Mouse (Mus musculus) MEL (cell line): ENCODE measurements at regions not wholly inside any gene's neighbourhood (a gene's known extent, or its start where the extent isn't known, plus 50 kb on each side); places are given as distances from the start of the nearest gene placed in this dataset.

Experiments used
- BHLHE40 ChIP-seq: IDR thresholded peaks from 2 replicates; pipeline ENCODE4 v1.6.1; 2012; ENCODE audit warnings: low read depth, mild to moderate bottlenecking, inconsistent platforms, low read length, improper control_type of control experiment, borderline replicate concordance
- CTCF ChIP-seq, 3 experiments: IDR thresholded peaks in 2 of 3; conservative IDR thresholded peaks in 1 of 3; 2 replicates each; pipeline ENCODE4 v1.5.1; 2011 to 2012; ENCODE audit warnings: low read length in 3 of 3, low read depth in 2 of 3, mild to moderate bottlenecking in 2 of 3, improper control_type of control experiment in 1 of 3, inconsistent platforms in 1 of 3, mixed read lengths in 1 of 3, moderate library complexity in 1 of 3; ENCODE audit not compliant: control insufficient read depth in 1 of 3, insufficient read depth in 1 of 3, poor library complexity in 1 of 3, severe bottlenecking in 1 of 3
- MAZ ChIP-seq: IDR thresholded peaks from 2 replicates; pipeline ENCODE4 v1.6.1; 2012; ENCODE audit warnings: low read depth, mild to moderate bottlenecking, inconsistent platforms, low read length, improper control_type of control experiment
- MEF2A ChIP-seq: IDR thresholded peaks from 2 replicates; pipeline ENCODE4 v1.6.1; 2014; ENCODE audit warnings: low read depth, mild to moderate bottlenecking, inconsistent platforms, low read length, improper control_type of control experiment; ENCODE audit not compliant: poor library complexity, insufficient replicate concordance, severe bottlenecking; ENCODE audit errors: extremely low read depth
- NELFE ChIP-seq: IDR thresholded peaks from 2 replicates; pipeline ENCODE4 v1.6.1; 2011; ENCODE audit warnings: low read depth, low read length, improper control_type of control experiment
- USF2 ChIP-seq, 2 experiments: IDR thresholded peaks; 2 replicates each; pipeline ENCODE4 v1.6.1; 2011 to 2012; ENCODE audit warnings: improper control_type of control experiment in 2 of 2, low read length in 2 of 2, borderline replicate concordance in 1 of 2, inconsistent platforms in 1 of 2, low read depth in 1 of 2, mild to moderate bottlenecking in 1 of 2; ENCODE audit not compliant: insufficient read depth in 1 of 2
- ZNF384 ChIP-seq: IDR thresholded peaks from 2 replicates; pipeline ENCODE4 v1.6.1; 2012; ENCODE audit warnings: low read depth, mild to moderate bottlenecking, inconsistent platforms, low read length, improper control_type of control experiment

DNA sequence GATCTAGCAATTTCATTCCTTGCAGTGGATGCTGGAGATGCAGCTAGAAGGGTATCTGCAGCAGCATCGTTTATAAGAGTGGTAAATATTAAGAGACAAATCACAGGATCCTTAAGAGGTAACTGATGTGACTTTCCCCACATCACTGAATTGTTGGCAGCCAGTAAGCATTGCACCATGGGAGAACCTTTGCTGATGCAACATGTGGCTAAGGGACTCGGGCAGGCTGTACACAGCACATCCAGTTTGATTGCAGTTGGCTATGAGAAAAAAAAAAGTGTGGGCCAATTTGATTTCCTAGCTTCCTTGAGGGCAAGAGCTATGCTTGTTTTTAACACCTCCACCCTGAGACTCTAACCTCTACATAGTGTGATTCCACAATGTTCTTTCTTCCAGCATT lies 179.4 kb downstream of the Ktn1 start:
- no peak for TF ChIP-seq ZNF384
- no peak for TF ChIP-seq BHLHE40
- no peak for TF ChIP-seq CTCF (IDR thresholded peaks at IDR 0.05 in 2 of 3, conservative IDR thresholded peaks at IDR 0.05 in 1 of 3; ENCODE audit: control insufficient read depth in 1 of 3, insufficient read depth in 1 of 3, low read depth in 2 of 3, low read length in 3 of 3, poor library complexity in 1 of 3, severe bottlenecking in 1 of 3)
- no peak for TF ChIP-seq USF2 (IDR thresholded peaks at IDR 0.05; ENCODE audit: borderline replicate concordance in 1 of 2, insufficient read depth in 1 of 2, low read depth in 1 of 2, low read length in 2 of 2)
- no peak for TF ChIP-seq MEF2A
- TF ChIP-seq MAZ = no peak
- no peak for TF ChIP-seq NELFE
